Mouse (Mus musculus) heart, embryonic 10.5 days (tissue): ENCODE data around the gene Rab36. TPM values are rescaled to one million over a fixed set of nuclear protein-coding genes. Genes with fewer than 3 reads are reported as not detected.
"Not testable (repeated sequence)": the region's sequence is repeated elsewhere in the genome, so short reads cannot be mapped to it uniquely, and the experiment has no call there.

ENCODE experiments used
- DNase-seq: peaks from one replicate; pipeline ENCODE4 v3.0.0-alpha.2; 2017; ENCODE audit warnings: low spot score
- H3K27ac ChIP-seq: fragments of 300-500 bp; sonication (generic); 2 replicates; pipeline ENCODE4 v1.5.1; 2016; ENCODE audit warnings: mild to moderate bottlenecking
- H3K27me3 ChIP-seq: fragments of 300-500 bp; sonication (generic); 2 replicates; pipeline ENCODE4 v1.6.1; 2016; ENCODE audit warnings: mild to moderate bottlenecking; ENCODE audit not compliant: poor library complexity, insufficient read depth, severe bottlenecking
- H3K36me3 ChIP-seq: fragments of 300-500 bp; sonication (generic); 2 replicates; pipeline ENCODE4 v1.6.1; 2016; ENCODE audit warnings: mild to moderate bottlenecking, moderate library complexity
- H3K4me1 ChIP-seq: fragments of 300-500 bp; sonication (generic); 2 replicates; pipeline ENCODE4 v1.6.1; 2016; ENCODE audit warnings: mild to moderate bottlenecking
- H3K4me3 ChIP-seq: fragments of 300-500 bp; sonication (generic); 2 replicates; pipeline ENCODE4 v1.5.1; 2016; ENCODE audit warnings: mild to moderate bottlenecking, moderate library complexity
- H3K9me3 ChIP-seq: fragments of 300-500 bp; sonication (generic); 2 replicates; pipeline ENCODE4 v1.6.1; 2016; ENCODE audit warnings: mild to moderate bottlenecking, moderate library complexity
- WGBS: fragments of 180-500 bp; shearing (Covaris S2); methylation state at CpG from one replicate; pipeline ENCODE4 v1.1.7; 2016; 5-methylcytosine and 5-hydroxymethylcytosine counted together
- polyA plus RNA-seq: library from polyadenylated mRNA; unstranded; fragments of >200 nt; fragmentation: Nextera tagmentation; extraction: Ambion mirVana; gene quantifications from 2 replicates; pipeline ENCODE4 v1.2.1, GENCODE M21; 2016

Gene Rab36
- polyA plus RNA-seq, 1 experiment from 2014 or later: 8.6 TPM

- peaks cover 14% of the 10 kb centered on the region for H3K27me3 ChIP-seq
- H3K27ac ChIP-seq: no peak overlapping the region
- no peak overlapping the region for H3K4me3 ChIP-seq
- no peak for DNase-seq
- H3K4me1 ChIP-seq: peaks cover 3% of the 10 kb centered on the region; the same call in 1 of the 2 replicates
- H3K36me3 ChIP-seq: no peaks in the 10 kb centered on the region
- 51% methylated on average over 2 of the region's 2 CpGs for WGBS
- H3K9me3 ChIP-seq: no peaks in the 10 kb centered on the region
Measured at GRCm38 (mm10) chr10:75020271-75020670, 16.6 kb upstream of the Rab36 start.

GRCm38 (mm10) chr10:75021138-75021537 lies 15.7 kb upstream of the Rab36 start:
- peaks cover 14% of the 10 kb centered on the region for H3K27me3 ChIP-seq
- 14% methylated on average over 6 of the region's 6 CpGs for WGBS
- H3K4me1 ChIP-seq: no peaks in the 10 kb centered on the region
- H3K36me3 ChIP-seq: no peaks in the 10 kb centered on the region
- H3K27ac ChIP-seq: no peak overlapping the region
- H3K4me3 ChIP-seq: no peak overlapping the region
- DNase-seq: no peak
- H3K9me3 ChIP-seq: no peaks in the 10 kb centered on the region

DNA sequence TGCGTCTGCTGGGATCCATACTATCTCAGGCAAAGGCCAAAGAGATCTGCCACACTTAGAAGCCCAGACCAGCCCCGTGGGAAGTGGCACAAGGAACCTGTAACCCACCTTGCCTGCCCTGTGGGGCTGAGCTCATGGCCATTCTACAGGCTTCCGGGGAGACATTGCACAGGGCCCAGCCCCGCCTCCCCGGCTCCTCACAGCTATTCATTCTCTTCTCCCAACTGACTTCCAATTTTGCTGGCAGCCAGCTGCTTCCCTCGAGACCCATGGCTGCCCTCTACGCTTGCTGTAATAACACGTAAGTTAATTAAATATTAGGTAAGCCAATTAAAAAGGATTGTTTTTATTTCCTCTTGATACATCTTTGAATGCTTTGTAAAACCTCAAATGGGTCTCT lies 10.4 kb upstream of the Rab36 start:
- Histone ChIP-seq H3K4me3 (no peak overlapping the region), H3K4me1 (no peaks in the 10 kb centered on the region), H3K9me3 (no peaks in the 10 kb centered on the region), H3K27me3 (peaks cover 5% of the 10 kb centered on the region; the same call in 1 of the 2 replicates), H3K27ac (no peak overlapping the region), H3K36me3 (no peaks in the 10 kb centered on the region)
- DNase-seq: no peak
- WGBS: 74% methylated on average over 8 of the region's 8 CpGs

GRCm38 (mm10) chr10:75028743-75029142 lies 8.1 kb upstream of the Rab36 start:
- 69% methylated on average over 8 of the region's 8 CpGs for WGBS
- Histone ChIP-seq H3K27ac (no peak overlapping the region), H3K27me3 (no peaks in the 10 kb centered on the region), H3K36me3 (no peaks in the 10 kb centered on the region), H3K4me3 (no peak overlapping the region), H3K4me1 (peaks cover 7% of the 10 kb centered on the region; the same call in 1 of the 2 replicates), H3K9me3 (no peaks in the 10 kb centered on the region)
- no peak for DNase-seq

DNA sequence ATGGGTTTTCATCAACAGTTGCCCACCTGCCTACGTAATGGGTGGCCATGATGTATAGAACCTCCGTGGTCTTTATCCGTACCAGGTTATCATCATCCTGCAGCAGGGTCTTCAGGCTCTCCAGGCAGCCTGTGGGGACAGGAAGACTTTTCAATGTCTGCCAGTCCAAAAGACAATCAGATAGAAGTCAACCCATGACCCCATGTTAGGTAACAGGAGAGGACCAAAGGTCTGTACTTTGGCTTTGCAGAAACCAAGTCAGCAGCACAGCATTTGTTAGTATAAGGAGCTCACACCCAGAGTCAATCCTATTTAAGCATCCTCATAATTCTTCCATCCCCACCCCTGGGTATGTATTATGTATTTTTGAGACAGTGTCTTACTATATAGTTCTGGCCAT lies 7.2 kb upstream of the Rab36 start:
- 84% methylated on average over 3 of the region's 3 CpGs for WGBS
- H3K9me3 ChIP-seq: no peaks in the 10 kb centered on the region
- H3K27me3 ChIP-seq: no peaks in the 10 kb centered on the region
- no peaks in the 10 kb centered on the region for H3K36me3 ChIP-seq
- DNase-seq: no peak
- H3K4me1 ChIP-seq: peaks cover 7% of the 10 kb centered on the region; the same call in 1 of the 2 replicates
- H3K27ac ChIP-seq: no peak overlapping the region
- H3K4me3 ChIP-seq: no peak overlapping the region

DNA sequence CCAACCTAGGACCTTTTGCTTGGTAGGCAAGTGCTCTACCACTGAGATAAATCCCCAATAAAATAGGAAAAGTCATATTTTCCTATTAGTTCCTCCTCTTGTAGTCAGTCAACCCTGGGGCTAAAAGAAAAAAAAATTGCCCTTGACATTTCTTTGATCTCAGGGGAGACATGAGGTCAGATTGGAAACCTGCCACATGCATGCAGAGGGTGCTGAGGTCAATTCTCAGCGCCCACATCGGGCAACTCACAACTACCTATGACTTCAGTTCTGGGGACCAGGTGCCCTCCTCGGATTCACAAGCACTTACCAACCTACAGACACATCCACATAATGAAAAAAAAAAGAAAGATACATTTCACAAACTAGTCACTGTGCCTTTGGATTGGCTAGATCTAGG lies 6.6 kb upstream of the Rab36 start:
- Histone ChIP-seq H3K27me3 (no peaks in the 10 kb centered on the region), H3K4me1 (peaks cover 7% of the 10 kb centered on the region; the same call in 1 of the 2 replicates), H3K36me3 (no peaks in the 10 kb centered on the region), H3K9me3 (no peaks in the 10 kb centered on the region), H3K27ac (no peak overlapping the region), H3K4me3 (no peak overlapping the region)
- 79% methylated on average over 3 of the region's 3 CpGs for WGBS
- DNase-seq: no peak

- H3K9me3 ChIP-seq: no peaks in the 10 kb centered on the region
- DNase-seq: no peak
- no peak overlapping the region for H3K4me3 ChIP-seq
- peaks cover 7% of the 10 kb centered on the region; the same call in 1 of the 2 replicates for H3K4me1 ChIP-seq
- no peak overlapping the region for H3K27ac ChIP-seq
- 53% methylated on average over 5 of the region's 5 CpGs for WGBS
- H3K36me3 ChIP-seq: no peaks in the 10 kb centered on the region
- H3K27me3 ChIP-seq: no peaks in the 10 kb centered on the region
Measured at GRCm38 (mm10) chr10:75031345-75032114, 5.3 kb upstream of the Rab36 start.

DNA sequence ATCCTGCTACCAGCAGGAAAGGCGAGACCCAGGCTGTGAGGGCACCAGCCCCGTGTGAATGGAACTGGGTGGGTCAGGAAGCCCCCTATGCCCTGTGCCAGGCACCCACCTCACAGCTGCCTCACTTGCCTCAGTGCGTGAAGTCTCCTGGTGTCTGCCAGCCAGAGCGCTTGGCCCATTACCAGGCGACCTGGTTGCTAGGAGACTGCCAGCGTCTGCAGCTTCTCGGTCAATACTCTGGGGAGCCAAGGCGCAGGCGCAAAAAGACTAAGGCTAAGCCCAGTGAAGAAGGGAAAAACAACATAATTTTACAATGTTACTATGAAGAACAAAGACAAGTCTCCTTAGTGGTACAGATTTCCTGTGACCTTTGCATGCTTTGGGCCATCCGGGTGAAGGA lies 4.5 kb upstream of the Rab36 start, which contains the start of gene Rsph14:
Rsph14 (minus strand) TSS at position 192 of the 400 bp plus-strand sequence.
- no peaks in the 10 kb centered on the region for H3K36me3 ChIP-seq
- H3K4me1 ChIP-seq: peaks cover 11% of the 10 kb centered on the region
- H3K4me3 ChIP-seq: no peak within 1 kb of the TSS
- DNase-seq: no peak
- WGBS: 40% methylated on average over 10 of the region's 10 CpGs
- no peak within 1 kb of the TSS for H3K27ac ChIP-seq
- H3K27me3 ChIP-seq: no peaks in the 10 kb centered on the region
- H3K9me3 ChIP-seq: no peaks in the 10 kb centered on the region

GRCm38 (mm10) chr10:75042060-75042459 lies 5.2 kb downstream of the Rab36 start:
- H3K4me3 ChIP-seq, H3K9me3 ChIP-seq, H3K27ac ChIP-seq, H3K27me3 ChIP-seq, DNase-seq: not testable (repeated sequence)
- 12% methylated on average over 1 of the region's 1 CpGs for WGBS
- Histone ChIP-seq H3K4me1 (peaks cover 21% of the 10 kb centered on the region), H3K36me3 (peaks cover 14% of the 10 kb centered on the region; the same call in 1 of the 2 replicates)

- no peaks in the 10 kb centered on the region for H3K9me3 ChIP-seq
- WGBS: 27% methylated on average over 7 of the region's 7 CpGs
- no peak for DNase-seq
- H3K4me3 ChIP-seq: no peak overlapping the region
- H3K4me1 ChIP-seq: peaks cover 12% of the 10 kb centered on the region; the same call in 1 of the 2 replicates
- peaks cover 14% of the 10 kb centered on the region; the same call in 1 of the 2 replicates for H3K36me3 ChIP-seq
- H3K27ac ChIP-seq: no peak overlapping the region
- peaks cover 4% of the 10 kb centered on the region; the same call in 1 of the 2 replicates for H3K27me3 ChIP-seq
Measured at GRCm38 (mm10) chr10:75044459-75044858, 7.6 kb downstream of the Rab36 start.

DNA sequence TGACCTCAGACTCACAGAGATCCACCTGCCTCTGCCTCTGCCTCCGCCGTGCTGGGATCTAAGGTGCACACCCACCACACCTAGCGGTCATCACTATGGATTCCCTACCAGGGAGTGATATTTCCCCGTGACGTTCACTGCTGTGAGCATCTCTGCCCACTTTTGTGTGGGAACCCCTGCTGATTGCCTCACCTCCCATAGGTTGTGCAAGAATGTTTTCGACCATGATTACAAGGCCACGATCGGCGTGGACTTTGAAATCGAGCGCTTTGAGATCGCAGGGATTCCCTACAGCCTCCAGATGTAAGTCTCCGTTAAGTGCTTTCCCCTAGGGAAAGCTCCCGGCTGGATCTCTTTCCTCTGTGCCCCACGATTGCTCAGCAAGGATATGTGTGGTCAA lies 9.0 kb downstream of the Rab36 start:
- no peak overlapping the region for H3K27ac ChIP-seq
- peaks cover 11% of the 10 kb centered on the region for H3K27me3 ChIP-seq
- no peaks in the 10 kb centered on the region for H3K9me3 ChIP-seq
- no peak overlapping the region for H3K4me3 ChIP-seq
- DNase-seq: no peak
- 87% methylated on average over 15 of the region's 15 CpGs for WGBS
- peaks cover 14% of the 10 kb centered on the region; the same call in 1 of the 2 replicates for H3K36me3 ChIP-seq
- peaks cover 12% of the 10 kb centered on the region; the same call in 1 of the 2 replicates for H3K4me1 ChIP-seq

- H3K4me3 ChIP-seq: no peak overlapping the region
- H3K4me1 ChIP-seq: peaks cover 21% of the 10 kb centered on the region
- no peaks in the 10 kb centered on the region for H3K9me3 ChIP-seq
- H3K27me3 ChIP-seq: peaks cover 24% of the 10 kb centered on the region
- peaks cover 8% of the 10 kb centered on the region; the same call in 1 of the 2 replicates for H3K36me3 ChIP-seq
- DNase-seq: no peak
- H3K27ac ChIP-seq: no peak overlapping the region
- 85% methylated on average over 7 of the region's 7 CpGs for WGBS
Measured at GRCm38 (mm10) chr10:75048711-75049110, 11.9 kb downstream of the Rab36 start.

- Histone ChIP-seq H3K27ac (no peak overlapping the region), H3K4me3 (no peak overlapping the region), H3K9me3 (no peaks in the 10 kb centered on the region), H3K27me3 (peaks cover 35% of the 10 kb centered on the region), H3K4me1 (peaks cover 32% of the 10 kb centered on the region), H3K36me3 (no peaks in the 10 kb centered on the region)
- 92% methylated on average over 21 of the region's 21 CpGs for WGBS
- no peak for DNase-seq
Measured at GRCm38 (mm10) chr10:75051364-75052074, 14.7 kb downstream of the Rab36 start.
